Mouse (Mus musculus) left cerebral cortex, adult 18-20 months (tissue): ENCODE measurements around the gene Rps28. TPM values are rescaled to one million over a fixed set of nuclear protein-coding genes. Genes with fewer than 3 reads are reported as not detected.

Experiments used
- DNase-seq, 2 experiments: peaks; one replicate each; pipeline ENCODE4 v3.0.0; 2021 to 2022; ENCODE audit warnings: low spot score in 2 of 2, mixed read lengths in 1 of 2
- total RNA-seq, 2 experiments: library from RNA; stranded (reverse); gene quantifications; 2 replicates each; pipeline ENCODE4 v1.2.3; 2021

Rps28 gene
- total RNA-seq, 2 experiments from 2014 or later = 702 to 765 TPM

DNA sequence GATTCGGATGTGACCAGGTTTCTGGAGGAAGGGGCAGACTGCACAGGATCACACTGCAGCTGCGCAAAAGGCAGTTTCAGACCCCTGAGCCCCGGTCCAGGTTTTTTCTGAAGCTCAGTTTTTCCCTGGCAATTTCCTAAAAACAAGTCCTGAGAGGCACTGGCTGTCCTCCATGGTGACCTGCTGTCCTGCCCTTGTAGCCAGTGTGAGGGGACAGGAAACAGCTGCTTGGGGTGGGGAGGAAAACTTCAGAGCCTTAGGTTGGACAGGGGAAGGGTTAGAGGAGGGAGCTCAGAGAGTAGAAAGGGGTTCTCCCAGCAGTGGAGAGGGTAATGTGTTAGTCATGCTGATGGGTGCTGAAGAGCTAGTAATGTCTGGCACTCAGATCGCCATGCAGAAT, 11.4 kb downstream of the Rps28 start:
- DNase-seq = no peak

DNA sequence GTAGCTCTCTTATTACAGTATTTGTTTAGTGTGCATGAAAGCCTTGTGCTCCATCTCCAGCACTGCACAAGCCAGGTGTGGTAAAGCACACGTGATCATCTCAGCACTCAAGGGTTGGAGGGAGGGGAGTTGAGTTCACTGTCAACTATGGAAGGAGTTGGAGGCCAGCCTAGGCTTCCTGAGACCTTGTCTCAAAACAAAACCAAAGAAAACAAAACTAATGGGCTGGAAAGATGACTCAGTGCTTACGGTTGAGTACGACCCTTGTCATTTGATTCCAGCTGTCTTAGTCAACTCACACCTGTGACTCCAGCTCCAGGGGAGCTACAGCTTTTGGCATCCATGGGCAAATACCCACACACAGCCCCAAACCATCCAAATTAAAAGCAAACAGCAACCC, 11.9 kb downstream of the Rps28 start:
- no peak for DNase-seq

DNA sequence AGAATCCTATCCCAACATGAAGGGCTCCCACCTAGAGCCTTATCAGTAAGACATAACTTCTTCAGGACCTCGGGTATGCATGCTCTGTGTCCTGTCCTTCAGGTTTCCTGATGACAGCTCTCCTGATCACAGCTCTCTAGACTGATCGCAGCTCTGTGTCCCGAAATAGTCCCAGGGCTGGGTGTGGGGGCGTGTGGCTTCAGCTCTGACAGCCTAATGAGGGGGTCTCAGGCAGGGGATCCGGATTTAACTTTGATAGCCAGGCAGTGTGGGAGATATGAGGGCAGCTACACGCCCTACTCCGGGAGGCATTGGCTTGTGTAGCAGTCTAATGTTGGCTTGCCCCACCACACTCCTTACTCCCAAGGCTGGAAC, 13.2 kb downstream of the Rps28 start:
- no peak for DNase-seq

DNA sequence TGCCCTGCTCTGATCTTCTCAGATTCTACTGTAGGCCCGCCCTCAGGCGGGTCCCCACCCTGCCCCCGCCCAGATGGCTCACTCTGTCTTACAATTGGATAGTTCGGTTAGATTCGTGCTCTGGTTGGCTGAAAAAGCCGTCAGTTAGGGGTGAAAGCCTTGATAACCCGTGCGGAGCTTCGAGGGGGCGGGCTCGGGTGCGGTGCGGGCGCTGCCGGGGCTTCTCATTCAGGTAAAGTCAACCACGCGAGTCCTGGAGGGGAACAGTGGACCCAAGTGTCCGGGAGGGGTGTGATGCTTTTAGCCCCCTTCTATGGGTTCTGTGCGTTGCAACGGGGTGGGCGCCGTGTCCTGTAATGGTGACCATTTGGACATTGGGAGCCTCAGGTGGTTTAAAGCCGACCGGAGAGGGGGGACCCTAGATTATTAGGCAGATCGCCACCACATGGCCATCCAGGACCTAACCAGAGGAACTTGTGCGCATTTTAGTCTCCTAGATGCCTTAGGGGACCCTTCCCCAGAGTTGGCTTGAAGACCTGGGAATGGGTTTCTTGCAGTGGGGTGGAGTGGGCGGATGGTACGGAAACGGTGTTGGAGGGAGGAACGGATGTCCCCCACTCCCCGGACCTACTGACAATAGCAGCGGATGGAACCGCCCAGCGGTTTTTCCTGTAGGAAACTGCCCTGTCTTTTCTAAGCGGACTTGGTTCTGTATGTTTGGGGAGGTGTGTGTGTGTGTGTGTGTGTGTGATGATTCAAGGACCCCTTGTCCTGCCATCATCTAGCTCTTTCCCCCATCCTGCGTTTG, 13.8 kb downstream of the Rps28 start, which contains the start of gene Kank3:
Gene Kank3, plus strand, starts transcription at position 186 of the 808 bp plus-strand sequence.
- DNase-seq = peak; percentile 94 to 95

DNA sequence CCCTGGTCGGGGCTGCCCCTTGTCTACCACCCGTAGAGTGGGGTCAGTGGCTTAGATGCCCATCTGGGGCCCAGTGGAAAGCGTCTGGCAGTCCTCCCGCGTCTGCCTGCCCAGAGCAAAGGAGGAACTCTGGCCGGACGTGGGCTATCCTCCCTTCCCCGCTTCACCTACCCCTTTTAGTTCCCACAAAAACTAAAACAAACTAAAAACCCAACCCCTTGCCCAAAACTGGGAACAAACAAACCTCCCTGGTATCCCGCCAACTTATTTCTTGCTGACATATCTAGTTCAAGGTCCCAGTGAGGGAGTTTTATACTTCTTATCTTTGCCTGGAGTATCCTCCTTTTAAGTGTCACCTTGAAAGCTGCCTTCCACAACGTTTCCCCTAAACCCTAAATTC, 16.2 kb downstream of the Rps28 start:
- DNase-seq = no peak

DNA sequence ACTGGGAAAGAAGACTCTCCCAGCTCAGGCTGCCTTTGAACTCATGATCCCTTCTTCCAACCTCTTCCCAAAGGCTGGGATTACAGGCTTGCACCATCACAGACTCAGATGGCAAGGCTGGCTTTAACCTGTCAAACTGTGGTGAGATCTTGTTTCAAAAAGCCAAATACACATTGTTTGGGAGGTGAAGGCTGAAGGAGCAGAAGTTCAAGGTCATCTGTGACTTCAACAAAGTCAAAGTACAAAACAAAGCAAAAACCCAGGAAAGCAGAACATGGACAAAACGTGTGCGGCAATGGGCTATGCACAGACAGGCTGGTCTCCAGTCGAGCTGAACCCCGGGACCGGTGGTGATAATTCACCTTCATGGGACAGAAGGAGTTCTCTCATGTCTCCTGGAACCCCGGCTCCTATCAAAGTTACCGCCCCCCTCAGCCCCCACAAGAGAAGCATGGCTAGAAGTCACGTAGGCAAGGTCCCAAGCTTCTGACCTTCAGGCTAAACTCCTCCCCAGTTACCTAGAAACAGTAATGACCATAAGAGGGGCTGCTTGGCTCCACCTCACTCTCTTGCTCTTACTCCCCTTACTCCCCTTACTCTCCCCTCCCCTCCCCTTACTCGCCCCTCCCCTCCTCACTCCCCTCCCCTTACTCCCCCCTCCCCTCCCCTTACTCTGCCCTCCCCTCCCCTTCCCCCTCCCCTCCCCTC, 17.0 kb downstream of the Rps28 start:
- no peak for DNase-seq

DNA sequence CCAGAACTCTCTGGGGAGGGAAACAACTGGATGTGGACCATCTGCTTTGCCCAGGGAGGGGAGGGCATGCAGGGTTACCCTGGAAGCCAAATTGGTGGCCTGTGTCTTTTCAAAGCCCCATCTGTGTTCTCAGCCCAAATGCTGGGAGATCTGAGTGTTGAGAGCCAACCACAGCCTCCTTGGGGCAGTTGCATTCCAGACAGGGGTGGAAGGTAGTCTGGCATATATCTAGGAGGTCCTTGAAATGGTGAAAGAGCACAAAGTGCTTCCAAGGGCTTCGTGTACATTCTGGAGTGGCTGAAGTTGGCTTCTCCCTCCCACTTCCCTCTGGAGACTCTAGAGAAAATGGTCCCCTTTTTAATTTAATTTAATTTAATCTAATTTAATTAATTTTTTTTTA, 19.6 kb downstream of the Rps28 start:
- DNase-seq = no peak

DNA sequence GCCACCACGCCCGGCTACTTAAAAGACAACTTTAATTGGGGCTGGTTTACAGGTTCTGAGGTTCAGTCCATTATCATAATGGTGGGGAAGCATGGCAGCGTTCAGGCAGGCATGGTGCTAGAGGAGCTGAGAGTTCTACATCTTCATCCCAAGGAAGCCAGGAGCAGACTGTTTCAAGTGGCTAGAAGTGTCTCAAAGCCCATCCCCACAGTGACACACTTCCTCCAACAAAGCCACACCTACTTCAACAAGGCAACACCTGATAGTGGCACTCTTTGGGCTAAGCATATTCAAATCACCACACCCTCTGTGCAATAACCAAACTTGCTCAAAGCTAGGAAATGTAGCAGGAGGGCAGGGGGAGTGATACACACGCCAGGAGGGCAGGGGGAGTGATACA, 20.2 kb downstream of the Rps28 start:
- no peak for DNase-seq

DNA sequence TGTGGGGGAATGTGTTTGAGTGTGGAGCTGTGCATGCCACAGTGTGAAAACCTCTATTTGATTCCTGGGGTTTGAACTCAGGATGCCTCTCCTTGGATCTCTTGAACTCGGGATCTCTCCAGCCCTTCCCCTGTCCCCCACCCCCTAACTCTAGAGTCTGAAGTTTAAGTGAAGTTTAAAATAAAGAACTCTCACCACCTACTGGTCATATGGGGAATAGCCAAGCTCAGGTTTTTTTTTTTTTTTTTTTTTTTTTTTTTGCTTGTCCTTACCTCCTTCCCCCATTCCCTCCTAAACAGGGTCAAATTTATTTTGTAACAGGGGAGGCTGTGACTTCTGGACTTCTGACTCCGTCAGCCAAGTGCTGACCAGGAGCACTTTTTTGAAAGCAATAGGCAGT, 22.1 kb downstream of the Rps28 start:
- DNase-seq = no peak

DNA sequence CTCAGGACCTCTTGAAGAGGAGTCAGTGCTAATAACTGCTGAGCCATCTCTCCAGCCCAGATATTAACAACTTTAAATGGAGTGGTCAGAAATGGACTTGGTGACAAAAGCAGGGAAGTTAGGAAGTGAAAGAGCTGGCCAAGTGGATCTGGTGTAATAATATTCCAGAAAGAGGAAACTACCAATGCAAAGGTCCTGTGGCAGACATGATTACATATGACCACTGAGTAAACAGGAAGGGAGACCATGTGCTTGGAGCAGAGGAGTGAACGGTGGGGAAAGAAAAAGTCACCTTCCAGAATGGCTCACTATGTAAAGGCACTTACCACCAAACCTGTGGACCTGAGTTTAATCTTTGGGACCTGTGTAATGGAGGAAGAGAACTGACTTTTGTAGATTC, 25.1 kb downstream of the Rps28 start:
- no peak for DNase-seq

DNA sequence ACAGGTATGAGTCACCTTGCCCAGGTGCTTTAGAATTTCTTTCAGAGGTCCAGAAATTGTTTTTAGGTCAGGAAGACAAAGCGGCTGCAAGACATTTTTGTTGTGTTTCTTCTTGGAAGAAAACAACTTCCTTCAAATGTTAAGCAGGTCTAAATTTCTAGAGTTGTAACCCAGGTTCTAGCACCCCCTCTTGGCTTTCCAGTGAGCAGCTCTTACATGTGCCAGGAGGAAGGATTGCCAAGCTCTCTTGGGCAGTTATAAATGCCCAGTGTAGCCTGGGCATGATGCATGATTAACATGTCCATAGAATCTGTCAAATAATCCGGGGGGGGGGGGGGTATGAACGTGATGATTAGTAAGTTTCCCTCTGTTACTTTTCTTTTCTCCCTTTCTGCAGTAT, 26.1 kb downstream of the Rps28 start:
- DNase-seq = no peak

DNA sequence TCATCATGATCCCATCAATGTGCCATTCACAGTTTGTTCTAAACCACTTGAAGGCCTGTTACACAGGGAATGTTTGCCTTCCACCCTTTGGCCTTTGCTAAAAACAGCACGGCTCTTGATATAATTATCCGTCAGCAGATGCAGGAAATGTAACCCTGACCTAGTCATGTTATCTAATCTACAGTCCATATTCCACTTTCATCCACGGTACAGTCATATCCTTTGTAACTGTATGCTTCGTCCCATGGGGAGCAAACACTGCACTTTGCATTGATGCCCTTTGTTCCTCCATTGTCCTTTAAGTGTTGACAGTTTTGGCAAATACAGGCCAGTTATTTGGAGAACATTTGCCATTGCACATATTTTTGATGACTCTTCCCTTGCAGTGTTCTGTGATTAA, 35.6 kb downstream of the Rps28 start:
- DNase-seq = no peak

DNA sequence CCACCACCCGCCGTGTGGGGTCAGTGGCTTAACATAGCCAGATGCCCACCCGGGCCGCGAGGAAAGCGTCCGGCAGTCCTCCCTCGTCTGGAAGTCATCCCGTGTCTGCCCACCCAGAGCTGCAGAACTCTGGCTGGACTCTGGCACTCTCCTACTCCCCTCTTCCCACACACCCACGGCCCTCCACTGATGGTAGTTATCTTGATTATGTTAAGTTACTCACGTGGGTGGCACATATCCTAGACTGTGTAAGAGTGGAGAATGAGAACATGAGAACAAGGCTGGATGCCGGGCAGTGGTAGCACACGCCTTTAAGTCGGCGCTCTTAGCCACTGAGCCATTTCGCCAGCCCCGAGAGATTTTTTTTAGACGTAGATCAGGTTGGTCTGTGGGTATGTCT, 38.0 kb downstream of the Rps28 start:
- DNase-seq = peak in 1 of 2 experiments; percentile 56

DNA sequence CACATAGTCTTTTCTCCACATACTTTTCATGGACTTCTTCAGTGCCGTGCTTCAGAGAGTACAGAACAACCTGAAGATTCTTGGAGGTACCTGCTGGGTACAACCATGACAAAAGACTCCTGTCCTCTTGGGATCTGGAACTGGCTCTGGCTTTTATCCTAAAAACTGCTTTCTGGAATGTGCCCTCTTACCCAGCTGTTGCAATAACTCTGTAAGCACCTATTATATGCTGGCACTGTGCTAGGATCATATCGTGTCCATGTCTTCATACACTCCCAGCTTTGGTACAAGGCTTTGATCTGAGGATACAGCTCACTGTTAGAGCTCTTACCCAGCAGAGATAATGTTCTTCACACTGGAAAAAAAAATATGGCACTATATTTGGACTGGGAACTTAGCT, 39.4 kb downstream of the Rps28 start:
- DNase-seq = no peak

DNA sequence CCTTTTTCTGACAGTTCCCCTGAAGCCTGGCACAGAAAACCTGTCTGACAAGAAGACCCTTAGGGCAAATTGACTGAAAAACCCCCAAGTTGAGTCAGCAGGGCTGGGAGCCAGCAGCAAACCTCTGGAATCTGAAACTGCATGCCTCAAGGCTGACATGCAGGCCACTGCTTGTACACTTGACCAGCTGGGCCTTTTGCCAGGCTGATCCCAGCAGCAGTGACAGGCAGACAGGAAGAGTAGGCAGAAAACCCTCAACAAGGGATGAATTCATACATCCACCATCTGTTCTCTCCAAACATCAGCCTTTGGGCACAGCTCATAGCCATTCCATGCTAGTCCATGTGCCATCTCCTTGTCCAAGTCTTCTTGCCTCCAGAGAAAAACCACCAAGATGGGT, 41.0 kb downstream of the Rps28 start:
- DNase-seq = peak; percentile 51 to 70

DNA sequence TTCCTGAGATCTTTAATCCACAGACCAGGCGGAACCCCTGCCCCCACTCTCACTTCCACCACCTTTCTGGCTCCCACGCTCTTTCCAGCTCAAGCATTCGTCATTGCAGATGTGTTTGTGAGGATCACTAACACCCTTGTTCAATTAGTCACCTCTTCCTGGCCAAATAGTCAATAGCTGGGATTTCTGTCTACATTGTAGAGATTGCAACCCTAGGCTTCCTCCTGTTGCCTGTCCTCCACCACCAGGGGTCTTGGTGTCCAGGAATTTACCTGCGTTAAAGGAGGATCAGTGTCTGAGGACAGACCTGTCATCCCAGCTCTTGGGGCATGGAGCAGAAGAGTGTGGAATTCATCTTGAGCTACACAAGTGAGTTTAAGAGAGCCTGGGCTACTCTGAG, 42.3 kb downstream of the Rps28 start:
- DNase-seq = no peak

DNA sequence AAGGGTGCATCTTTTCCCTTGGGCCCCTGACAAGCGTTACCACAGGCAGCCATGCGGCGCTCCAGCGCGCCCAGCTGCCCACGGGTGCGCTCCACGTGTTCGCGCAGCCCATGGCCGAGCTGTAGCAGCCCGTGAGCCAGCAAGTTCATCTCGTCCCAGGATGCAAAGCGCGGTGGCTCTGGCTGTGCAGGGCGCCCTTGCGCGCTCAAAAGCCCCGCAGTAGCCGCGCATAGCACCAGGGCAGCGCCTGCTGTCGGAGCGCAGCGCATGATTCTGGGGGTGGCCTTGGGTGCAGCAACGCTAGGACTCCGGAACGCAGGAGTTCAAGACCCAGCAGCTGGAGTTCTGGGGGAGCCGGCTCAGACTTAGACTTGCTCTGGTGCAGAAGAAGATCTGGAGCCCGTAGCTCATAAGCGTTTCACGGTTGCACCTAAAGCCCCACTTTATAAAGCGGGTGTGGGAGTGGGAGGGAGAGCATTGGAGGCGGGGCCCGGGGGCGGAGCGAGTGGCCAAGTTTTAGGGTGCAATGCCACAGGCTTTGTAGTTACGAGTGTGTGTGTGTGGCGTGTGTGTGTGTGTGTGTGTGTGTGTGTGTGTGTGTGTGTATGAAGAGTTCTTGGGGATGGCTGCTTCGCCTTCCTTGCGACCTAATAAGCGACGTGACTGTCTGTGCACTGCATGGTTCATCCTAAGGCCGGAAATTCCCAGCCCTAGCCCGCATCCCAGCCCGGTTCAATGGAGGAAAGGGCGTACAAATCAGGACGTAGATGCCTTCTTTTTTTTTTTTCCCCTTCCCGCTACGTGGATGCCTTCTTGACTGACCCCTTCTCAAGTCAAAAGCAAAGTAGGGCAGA, 43.0 kb downstream of the Rps28 start, which contains the start of gene Angptl4:
Gene Angptl4, minus strand, starts transcription at position 707 of the 854 bp plus-strand sequence.
- DNase-seq = peak; percentile 41 to 51

DNA sequence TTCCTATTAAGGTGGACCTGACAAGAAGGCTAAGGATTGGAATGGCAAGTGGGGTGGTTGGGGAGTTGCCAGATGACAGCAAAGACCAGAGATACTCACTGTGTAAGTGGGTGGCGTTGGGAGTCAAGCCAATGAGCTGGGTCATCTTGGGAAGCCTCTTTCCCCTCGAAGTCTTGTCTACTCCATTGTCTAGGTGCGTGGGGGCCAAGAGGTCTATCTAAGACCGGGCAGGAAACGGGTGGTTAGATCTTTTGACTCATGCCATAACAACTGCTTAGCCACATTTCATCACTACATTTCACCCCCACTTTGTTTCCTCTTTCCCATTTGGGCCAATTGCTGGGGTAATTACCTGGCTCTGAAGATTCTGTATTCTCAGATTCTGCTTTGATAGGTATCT, 43.9 kb downstream of the Rps28 start:
- DNase-seq = no peak

DNA sequence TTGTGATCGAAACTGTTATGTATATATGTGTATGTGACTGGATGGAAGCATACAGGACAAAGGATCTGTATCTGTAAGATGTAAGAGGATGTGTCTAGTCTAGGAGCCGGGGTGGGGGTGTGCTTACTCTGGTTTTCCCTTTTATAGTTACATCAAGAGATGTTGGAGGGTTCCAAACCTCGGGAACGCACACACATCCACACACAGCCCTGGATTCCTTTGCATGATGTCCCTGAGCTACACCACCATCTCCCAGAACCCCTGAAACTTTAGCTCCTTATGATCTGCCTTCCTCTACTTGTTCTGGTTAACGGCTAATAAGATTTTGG, 44.4 kb downstream of the Rps28 start:
- DNase-seq = no peak

DNA sequence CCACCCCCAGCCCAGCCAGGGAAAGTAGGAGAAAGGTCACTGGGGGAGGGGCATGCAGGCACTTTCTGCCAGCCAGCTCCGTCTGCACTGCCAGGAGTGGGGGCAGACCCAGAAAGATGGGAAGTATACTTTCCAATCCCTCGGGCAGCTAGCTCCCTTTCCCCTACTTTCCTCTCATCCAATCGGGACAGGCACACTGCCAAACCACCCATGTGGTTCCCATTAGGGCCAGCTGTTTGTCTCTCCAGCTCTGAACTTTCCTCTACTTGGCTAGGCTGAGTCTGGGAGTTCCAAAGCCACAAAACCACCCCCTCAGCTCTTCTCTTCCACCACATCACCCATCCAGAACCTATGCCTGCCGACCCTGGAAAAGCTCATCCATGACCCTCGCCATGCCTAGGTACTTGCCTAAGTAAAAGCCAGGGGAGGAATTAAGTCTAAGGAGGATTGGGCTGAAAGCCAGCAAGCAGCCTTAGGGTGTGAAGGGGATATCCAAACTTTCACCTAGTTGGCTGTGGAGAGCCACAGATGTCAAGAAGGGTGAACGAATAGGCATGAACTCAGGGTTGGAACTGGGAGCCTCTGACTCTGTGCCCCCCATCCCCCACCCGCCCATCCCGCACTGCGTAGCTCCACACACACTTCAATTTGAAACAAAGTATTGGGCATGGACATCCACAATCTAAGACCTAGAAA, 44.9 kb downstream of the Rps28 start:
- peak; percentile 73 to 78 for DNase-seq

DNA sequence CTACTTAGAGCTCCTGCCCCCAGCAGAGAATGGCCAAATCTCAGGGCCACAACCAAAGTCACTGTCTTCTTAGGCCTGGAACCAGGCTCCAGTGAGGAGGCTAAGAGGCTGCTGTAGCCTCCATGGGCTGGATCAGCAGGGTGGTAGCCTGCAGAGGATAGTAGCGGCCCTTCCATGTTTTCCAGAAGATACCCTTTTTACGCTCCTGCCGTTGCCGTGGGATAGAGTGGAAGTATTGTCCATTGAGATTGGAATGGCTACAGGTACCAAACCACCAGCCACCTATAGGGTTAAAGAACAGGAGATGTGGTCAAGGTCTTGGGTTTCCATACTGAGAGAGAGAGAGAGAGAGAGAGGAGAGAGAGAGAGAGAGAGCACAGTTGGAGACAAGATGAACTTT, 49.1 kb downstream of the Rps28 start:
- no peak for DNase-seq
